Mouse (Mus musculus) forebrain, embryonic 15.5 days (tissue): ENCODE data around the gene Klc1. TPM values are rescaled to one million over a fixed set of nuclear protein-coding genes. Genes with fewer than 3 reads are reported as not detected.

Experiments used
- ATAC-seq: fragments of 200-750 bp; cut with Nextera tagmentation; replicated peaks from 2 replicates; pipeline ENCODE4 v1.8.0; 2017; ENCODE audit warnings: mild to moderate bottlenecking, moderate TSS enrichment, moderate library complexity
- H3K27ac ChIP-seq: fragments of 300-500 bp; sonication (generic); replicated peaks from 2 replicates; pipeline ENCODE4 v1.5.1; 2015; ENCODE audit warnings: mild to moderate bottlenecking, inconsistent platforms
- H3K27me3 ChIP-seq: fragments of 300-500 bp; sonication (generic); 2 replicates; pipeline ENCODE4 v1.6.1; 2015; ENCODE audit warnings: inconsistent platforms
- H3K36me3 ChIP-seq: fragments of 300-500 bp; sonication (generic); 2 replicates; pipeline ENCODE4 v1.6.1; 2015; ENCODE audit warnings: mild to moderate bottlenecking, inconsistent platforms
- H3K4me1 ChIP-seq: fragments of 300-500 bp; sonication (generic); 2 replicates; pipeline ENCODE4 v1.6.1; 2015; ENCODE audit warnings: inconsistent platforms
- H3K4me2 ChIP-seq: fragments of 300-500 bp; sonication (generic); replicated peaks from 2 replicates; pipeline ENCODE4 v1.6.1; 2015; ENCODE audit warnings: mild to moderate bottlenecking, inconsistent platforms
- H3K4me3 ChIP-seq: fragments of 300-500 bp; sonication (generic); 2 replicates; pipeline ENCODE4 v1.5.1; 2015; ENCODE audit warnings: mild to moderate bottlenecking, inconsistent platforms
- H3K9ac ChIP-seq: fragments of 300-500 bp; sonication (generic); replicated peaks from 2 replicates; pipeline ENCODE4 v1.6.1; 2015; ENCODE audit warnings: mild to moderate bottlenecking, inconsistent platforms
- H3K9me3 ChIP-seq: fragments of 300-500 bp; sonication (generic); 2 replicates; pipeline ENCODE4 v1.6.1; 2016; ENCODE audit warnings: inconsistent platforms
- WGBS: fragments of 180-500 bp; shearing (Covaris S2); methylation state at CpG from one replicate; pipeline ENCODE4 v1.1.7; 2015; ENCODE audit warnings: mixed read lengths; 5-methylcytosine and 5-hydroxymethylcytosine counted together
- polyA plus RNA-seq: library from polyadenylated mRNA; unstranded; fragments of >200 nt; fragmentation: Nextera tagmentation; extraction: Ambion mirVana; gene quantifications from 2 replicates; pipeline ENCODE4 v1.2.1, GENCODE M21; 2015

Klc1 gene
- polyA plus RNA-seq, 1 experiment from 2014 or later, result 430 TPM

GRCm38 (mm10) chr12:111848300-111848798 is 89.7 kb downstream of the Klc1 start:
- Histone ChIP-seq H3K36me3 (peaks cover 2% of the 10 kb centered on the region; the same call in 1 of the 2 replicates), H3K9me3 (no peaks in the 10 kb centered on the region), H3K9ac (no peak overlapping the region), H3K4me2 (no peak overlapping the region), H3K27me3 (no peaks in the 10 kb centered on the region), H3K4me3 (no peak overlapping the region), H3K27ac (no peak overlapping the region), H3K4me1 (no peaks in the 10 kb centered on the region)
- no peak for ATAC-seq
- WGBS, result 89% methylated on average over 9 of the region's 9 CpGs

- no peaks in the 10 kb centered on the region for H3K4me1 ChIP-seq
- WGBS, result 58% methylated on average over 2 of the region's 2 CpGs
- H3K4me3 ChIP-seq, result no peak overlapping the region
- no peak overlapping the region for H3K4me2 ChIP-seq
- H3K36me3 ChIP-seq, result no peaks in the 10 kb centered on the region
- no peaks in the 10 kb centered on the region for H3K9me3 ChIP-seq
- no peak overlapping the region for H3K27ac ChIP-seq
- H3K9ac ChIP-seq, result no peak overlapping the region
- no peak for ATAC-seq
- H3K27me3 ChIP-seq, result no peaks in the 10 kb centered on the region
Observed at GRCm38 (mm10) chr12:111851235-111851634, 92.6 kb downstream of the Klc1 start.

- Histone ChIP-seq H3K27ac (no peak overlapping the region), H3K9ac (no peak overlapping the region), H3K9me3 (no peaks in the 10 kb centered on the region), H3K36me3 (no peaks in the 10 kb centered on the region), H3K4me2 (no peak overlapping the region), H3K27me3 (no peaks in the 10 kb centered on the region), H3K4me1 (no peaks in the 10 kb centered on the region), H3K4me3 (no peak overlapping the region)
- ATAC-seq, result no peak
- WGBS, result 68% methylated on average over 5 of the region's 5 CpGs
Observed at GRCm38 (mm10) chr12:111851745-111852144, 93.1 kb downstream of the Klc1 start.

- no peak for ATAC-seq
- H3K27ac ChIP-seq, result no peak overlapping the region
- no peak overlapping the region for H3K4me2 ChIP-seq
- H3K4me3 ChIP-seq, result no peak overlapping the region
- 68% methylated on average over 10 of the region's 10 CpGs for WGBS
- H3K36me3 ChIP-seq, result no peaks in the 10 kb centered on the region
- no peak overlapping the region for H3K9ac ChIP-seq
- H3K9me3 ChIP-seq, result no peaks in the 10 kb centered on the region
- no peaks in the 10 kb centered on the region for H3K4me1 ChIP-seq
- no peaks in the 10 kb centered on the region for H3K27me3 ChIP-seq
Observed at GRCm38 (mm10) chr12:111853011-111853436, 94.4 kb downstream of the Klc1 start.

- 77% methylated on average over 4 of the region's 4 CpGs for WGBS
- no peak for ATAC-seq
- Histone ChIP-seq H3K4me3 (no peak overlapping the region), H3K27me3 (no peaks in the 10 kb centered on the region), H3K4me1 (no peaks in the 10 kb centered on the region), H3K9me3 (no peaks in the 10 kb centered on the region), H3K36me3 (no peaks in the 10 kb centered on the region), H3K9ac (no peak overlapping the region), H3K27ac (no peak overlapping the region), H3K4me2 (no peak overlapping the region)
Observed at GRCm38 (mm10) chr12:111853546-111853945, 94.9 kb downstream of the Klc1 start.

- Histone ChIP-seq H3K9ac (no peak overlapping the region), H3K4me2 (no peak overlapping the region), H3K4me3 (no peak overlapping the region), H3K27ac (no peak overlapping the region), H3K27me3 (no peaks in the 10 kb centered on the region), H3K4me1 (no peaks in the 10 kb centered on the region), H3K36me3 (no peaks in the 10 kb centered on the region), H3K9me3 (no peaks in the 10 kb centered on the region)
- WGBS, result 96% methylated on average over 2 of the region's 2 CpGs
- ATAC-seq, result no peak
Observed at GRCm38 (mm10) chr12:111855448-111855847, 96.8 kb downstream of the Klc1 start.

Other genes with a start within 250 kb of the Klc1 start
- gene Eif5, start 220.8 kb upstream of the Klc1 start, polyA plus RNA-seq, result 620 and 638 TPM in 2 replicates
- gene Mark3, start 184.3 kb upstream of the Klc1 start, polyA plus RNA-seq, result 46.1 and 54.4 TPM in 2 replicates
- gene Ckb, start 86.5 kb upstream of the Klc1 start, polyA plus RNA-seq, result 1,536 and 1,584 TPM in 2 replicates
- gene Trmt61a, start 80.7 kb upstream of the Klc1 start, polyA plus RNA-seq, result 10.6 and 12.0 TPM in 2 replicates
- 65.1 and 69.1 TPM in 2 replicates for gene Bag5, start 45.6 kb upstream of the Klc1 start, polyA plus RNA-seq
- gene Apopt1, start 45.6 kb upstream of the Klc1 start, polyA plus RNA-seq, result 48.2 and 48.7 TPM in 2 replicates
- 4.5 and 4.8 TPM in 2 replicates for gene Xrcc3, start 55.0 kb downstream of the Klc1 start, polyA plus RNA-seq
- gene Zfyve21, start 55.3 kb downstream of the Klc1 start, polyA plus RNA-seq, result 39.0 and 41.7 TPM in 2 replicates
- gene Ppp1r13b, start 149.3 kb downstream of the Klc1 start, polyA plus RNA-seq, result 21.4 and 22.6 TPM in 2 replicates
- 615 and 675 TPM in 2 replicates for gene Atp5mpl, start 208.1 kb downstream of the Klc1 start, polyA plus RNA-seq
- 0.34 and 0.50 TPM in 2 replicates for gene Tdrd9, start 212.7 kb downstream of the Klc1 start, polyA plus RNA-seq
- gene Rd3l, start 222.5 kb downstream of the Klc1 start, polyA plus RNA-seq, result not detected in 2 replicates